Mouse (Mus musculus): ENCODE measurements around the gene Mier3.
A peak's percentile ranks its signal among the peaks of the same experiment; 100 is the strongest.
"Not testable (repeated sequence)": the region's sequence is repeated elsewhere in the genome, so short reads cannot be mapped to it uniquely, and the experiment has no call there.

Mier3 gene

DNA sequence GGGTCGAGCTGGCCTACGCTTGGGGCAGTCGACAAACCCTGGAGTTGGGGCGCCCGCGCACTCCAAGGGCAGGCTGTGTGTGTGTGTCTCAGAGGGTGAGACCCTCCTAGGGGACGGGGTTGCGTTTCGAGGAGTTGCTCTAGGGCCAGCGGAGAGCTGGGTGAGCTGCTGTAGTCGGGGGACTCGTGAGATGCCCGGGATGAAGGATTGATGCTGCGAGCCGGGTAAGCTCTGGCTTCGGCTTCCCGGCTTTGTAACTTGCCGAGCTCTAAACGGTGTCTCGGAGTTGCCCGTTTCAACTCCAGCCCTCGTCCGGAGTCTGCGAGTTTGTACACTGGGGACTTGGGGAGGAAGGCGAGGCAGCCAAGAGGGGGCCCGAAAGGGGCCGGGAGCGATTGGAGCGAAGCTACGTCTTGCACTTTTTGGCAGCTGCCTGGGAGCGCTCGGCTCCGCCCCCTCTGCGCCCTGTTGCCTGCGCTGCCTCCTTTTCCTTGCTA is 6.6 kb downstream of the Mier3 start:
- DNase-seq (ENCODE audit: low spot score in 2 of 2): peak; percentile 22 to 59

DNA sequence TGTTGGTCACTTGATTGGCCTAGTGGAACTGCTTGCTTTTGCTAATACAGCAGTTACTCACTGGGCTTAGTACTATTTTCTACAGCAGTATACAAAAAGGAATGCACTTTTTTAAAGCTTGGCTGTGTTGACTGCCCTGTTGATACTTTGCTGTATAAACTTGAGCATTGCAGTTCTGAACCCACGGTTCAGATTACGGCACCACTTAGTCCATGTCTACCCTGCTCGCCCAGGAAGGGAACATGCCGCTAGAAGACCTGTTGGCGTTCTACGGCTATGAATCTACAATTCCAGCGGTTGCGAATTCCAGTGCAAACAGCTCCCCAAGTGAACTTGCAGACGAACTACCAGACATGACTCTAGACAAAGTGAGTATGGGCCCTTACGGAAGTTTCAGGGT is 22.6 kb downstream of the Mier3 start:
- no peak for DNase-seq (ENCODE audit: low spot score in 2 of 2)

DNA sequence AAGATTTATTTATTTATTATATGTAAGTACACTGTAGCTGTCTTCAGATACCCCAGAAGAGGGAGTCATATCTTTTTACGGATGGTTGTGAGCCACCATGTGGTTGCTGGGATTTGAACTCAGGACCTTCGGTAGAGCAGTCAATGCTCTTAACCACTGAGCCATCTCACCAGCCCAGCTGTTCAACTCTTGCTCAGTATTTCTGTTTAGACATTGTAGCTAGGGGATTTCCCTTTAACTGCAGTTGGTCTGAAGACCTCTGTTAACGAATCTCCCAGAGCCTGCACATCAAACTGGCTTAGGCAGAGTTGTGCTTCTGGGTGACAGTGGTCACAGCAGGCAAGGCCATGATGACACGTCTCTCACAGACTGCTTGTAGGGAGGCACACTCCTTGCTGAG is 23.2 kb downstream of the Mier3 start:
- not testable (repeated sequence) for DNase-seq (ENCODE audit: low spot score in 2 of 2)

DNA sequence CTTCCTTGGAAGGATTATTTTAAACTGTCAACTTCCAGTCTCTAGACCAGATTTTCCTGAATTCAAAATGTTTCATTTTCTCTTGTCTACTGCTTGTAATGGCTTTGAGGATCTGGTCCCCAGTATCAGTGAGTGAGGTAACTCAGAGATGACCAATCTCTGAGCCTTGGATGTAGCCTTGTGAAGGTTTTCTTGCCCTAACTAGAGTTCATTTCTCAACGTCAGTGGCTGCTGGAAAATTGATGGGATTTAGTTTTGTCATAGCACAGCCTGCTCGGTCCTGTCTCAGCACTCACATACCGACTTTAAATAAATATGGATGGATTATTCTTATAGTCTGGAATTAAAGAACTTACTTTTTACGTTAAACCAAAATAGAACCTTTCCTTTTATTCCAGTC is 29.8 kb downstream of the Mier3 start:
- DNase-seq (ENCODE audit: low spot score in 2 of 2): no peak

DNA sequence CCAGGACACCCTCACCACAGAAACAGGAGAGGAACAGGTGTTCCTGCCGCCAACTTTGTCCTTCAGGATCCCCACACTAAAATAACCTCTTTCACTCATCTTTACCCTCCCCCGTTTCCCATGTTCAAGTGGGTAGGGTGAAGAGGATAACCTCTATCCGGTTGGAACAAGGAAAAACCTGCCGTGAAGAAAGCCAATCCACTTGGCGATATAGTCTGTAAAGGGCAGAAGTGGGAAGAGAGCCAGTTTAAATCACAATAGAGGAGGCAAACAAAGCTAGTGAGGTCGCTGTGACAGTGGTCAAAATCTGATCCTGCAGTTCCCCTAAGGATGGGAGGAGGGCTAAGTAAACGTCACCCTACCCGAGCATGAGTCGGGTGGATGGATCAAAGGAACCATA is 38.9 kb downstream of the Mier3 start:
- DNase-seq (ENCODE audit: low spot score in 2 of 2): no peak

DNA sequence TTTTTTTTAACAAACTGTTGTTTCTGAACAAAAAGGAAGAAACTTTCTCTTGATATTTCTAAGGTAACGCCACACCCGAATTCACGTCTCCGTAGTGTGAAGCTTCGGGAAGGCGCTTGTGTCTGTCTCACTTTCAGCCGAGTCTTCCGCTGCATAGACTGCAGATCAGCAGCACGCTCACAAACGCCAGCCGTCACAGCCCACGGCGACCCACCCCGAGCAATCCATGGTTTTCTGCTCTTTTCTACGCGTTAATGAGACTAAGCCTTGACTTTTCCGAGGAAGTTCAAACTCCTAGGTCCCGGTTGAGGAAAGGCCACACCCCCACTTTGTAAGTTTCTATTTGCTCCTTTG is 44.0 kb downstream of the Mier3 start:
- no peak for DNase-seq (ENCODE audit: low spot score in 2 of 2)

DNA sequence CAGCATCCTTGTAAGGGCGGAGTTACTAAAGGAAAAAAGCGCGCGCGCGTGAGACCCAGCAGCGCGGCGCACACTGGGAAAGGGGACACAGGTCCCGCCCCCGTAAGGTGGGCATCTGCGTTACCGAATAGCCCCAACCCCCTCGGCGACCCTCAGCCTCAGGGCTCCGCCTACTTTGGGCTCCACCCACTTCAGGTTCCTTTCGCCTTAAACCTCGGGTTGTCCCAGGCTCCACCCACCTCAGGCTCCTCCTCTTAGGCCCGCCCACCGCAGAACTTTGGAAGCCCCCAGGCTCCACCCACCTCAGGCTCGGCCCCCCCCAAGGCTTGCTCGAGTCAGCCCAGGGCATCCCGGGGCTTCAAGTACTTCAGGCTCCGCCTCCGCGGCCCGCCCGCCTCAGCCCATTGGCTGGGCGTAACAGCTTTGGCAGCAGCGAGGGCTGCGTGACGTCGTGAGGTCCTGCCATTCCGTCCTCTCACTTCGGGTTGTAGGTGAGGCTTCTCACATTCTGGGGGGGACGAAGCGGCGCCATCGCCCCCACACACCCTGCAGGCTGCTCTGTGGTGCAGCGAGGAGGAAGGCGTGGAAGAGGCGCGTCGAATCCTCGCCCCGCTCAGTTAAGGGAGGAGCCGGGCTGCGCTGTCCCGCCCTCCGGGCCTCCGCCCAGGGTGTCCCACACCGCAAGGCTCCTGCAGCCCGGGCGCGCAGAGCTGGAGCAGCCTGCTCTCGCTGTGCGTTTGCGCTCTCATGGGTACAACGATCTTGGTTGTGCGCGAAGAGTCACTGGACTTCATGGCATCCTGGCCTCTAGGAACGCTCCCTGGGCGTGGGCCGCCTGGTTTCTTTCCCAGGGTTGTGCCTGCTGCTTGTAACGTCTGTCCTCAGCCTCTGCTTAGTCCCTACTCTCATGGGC is 44.6 kb downstream of the Mier3 start:
- DNase-seq (ENCODE audit: low spot score in 2 of 2): peak; percentile 92 to 94

DNA sequence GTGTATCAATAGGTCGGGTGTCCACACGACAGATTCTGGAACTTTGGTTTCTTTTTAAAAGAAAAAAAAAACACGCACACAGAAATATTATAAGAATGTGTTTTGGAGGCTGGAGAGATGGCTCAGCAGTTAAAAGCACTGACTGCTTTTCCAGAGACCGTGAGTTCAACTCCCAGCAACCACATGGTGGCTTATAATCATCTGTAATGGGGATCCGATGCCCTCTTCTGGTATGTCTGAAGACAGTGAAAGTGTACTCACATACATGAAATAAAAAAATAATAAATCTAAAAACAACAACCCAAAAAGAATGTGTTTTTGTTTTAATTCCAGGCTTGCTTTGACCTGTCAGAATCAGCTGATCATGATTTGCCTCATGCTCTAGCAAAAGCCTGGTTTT is 46.1 kb downstream of the Mier3 start:
- no peak for DNase-seq (ENCODE audit: low spot score in 2 of 2)

DNA sequence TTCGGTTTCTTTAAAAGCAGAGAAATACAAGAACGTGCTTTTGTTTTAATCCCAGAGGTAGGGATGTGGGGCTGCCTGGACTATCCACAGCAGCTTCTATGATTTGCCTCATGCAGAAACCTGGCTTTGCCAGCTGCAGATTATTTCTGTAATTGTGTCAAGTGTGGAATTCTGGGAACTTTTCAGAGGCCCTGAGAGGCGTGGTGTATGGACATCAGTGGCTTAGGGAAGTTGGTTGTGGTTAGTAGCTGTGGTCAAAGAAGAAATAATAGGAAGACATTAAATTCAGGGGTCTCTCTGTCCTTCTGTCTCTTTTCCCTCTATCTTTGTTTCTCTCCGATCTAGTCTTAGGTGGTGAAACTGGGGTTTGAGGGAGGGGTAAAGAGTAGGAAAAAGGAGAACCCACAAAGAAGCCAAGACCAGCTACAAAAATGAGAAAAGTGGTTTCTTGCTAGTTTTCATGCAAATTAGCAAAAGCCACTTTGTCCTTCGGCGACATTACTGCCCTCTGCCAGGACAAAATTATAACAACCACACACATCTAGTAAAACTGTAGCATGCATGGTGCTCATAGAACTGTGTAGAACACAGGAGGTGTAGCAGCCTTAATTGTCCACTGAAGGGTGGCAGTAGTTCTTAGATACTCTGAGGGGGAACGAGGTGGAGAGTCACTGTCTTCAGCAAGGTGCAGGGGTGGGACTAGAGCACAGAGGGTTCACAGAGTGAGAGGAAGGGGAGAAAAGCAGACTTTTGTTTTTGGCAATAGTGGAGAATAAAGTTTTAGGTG is 60.6 kb downstream of the Mier3 start:
- DNase-seq (ENCODE audit: low spot score in 2 of 2): no peak

DNA sequence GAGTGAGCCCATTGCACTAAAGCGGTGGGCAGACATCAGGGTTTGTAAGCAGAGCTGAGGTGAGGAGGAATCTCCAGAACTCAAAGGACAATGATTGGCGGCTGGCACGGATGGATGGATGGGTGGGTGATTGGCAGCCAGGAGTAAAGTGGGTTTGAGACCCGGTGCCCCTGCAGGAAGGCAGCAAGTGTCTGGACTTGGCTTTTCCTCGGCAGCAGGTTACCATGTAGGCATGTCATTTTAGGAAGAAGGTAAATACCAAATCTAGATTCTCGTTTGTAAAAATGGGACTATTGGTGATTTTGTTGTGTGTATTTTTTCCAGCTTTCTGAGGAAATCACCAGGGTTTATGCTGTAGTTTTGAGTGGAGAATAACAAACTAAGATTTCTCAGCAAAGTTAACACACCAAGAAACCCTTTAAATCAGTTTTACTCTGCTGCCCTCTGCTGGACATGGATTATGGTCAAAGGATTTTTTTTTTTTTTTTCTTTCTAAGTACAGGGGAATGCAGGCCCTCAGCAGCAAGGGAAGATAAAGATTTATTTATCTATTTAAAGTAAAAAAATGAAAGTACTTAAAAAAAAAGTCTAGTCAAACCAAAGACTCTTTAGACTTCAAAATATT is 61.3 kb downstream of the Mier3 start:
- DNase-seq (ENCODE audit: low spot score in 2 of 2): no peak

DNA sequence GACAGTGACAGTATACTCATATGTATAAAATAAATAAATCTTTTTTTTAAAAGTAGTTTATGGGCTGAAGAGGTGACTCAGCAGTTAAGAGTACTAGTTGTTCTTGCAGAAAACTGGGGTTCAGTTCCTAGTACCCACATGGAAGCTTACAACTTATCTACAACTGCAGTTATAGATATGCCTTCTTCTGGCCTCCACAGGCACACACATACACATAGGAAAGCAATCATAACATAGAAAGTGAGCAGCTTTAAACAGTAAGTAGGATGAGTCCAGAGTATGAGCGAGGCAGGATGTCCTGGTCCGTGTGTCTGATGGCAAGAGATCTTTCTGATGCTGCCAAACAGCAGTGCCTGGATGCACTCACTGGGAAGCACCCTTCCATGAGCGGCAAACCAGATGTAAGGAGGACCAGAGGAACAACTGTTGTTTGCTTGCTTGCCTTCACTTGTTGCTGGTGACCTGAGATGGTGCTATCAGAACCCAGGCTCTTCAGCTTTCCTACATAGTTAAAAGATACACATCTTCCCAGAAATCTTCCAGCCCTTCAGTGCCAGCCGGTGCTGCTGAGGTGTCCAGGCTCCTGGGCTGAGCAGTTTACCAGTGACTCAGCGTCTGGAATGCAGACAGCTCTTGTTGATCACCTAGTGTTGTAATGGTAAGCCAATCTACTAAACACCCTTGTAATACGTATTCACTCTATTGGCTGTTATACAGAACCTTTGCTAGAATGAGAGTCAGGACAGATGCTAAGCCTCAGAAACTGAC is 63.6 kb downstream of the Mier3 start:
- DNase-seq (ENCODE audit: low spot score in 2 of 2): no peak

DNA sequence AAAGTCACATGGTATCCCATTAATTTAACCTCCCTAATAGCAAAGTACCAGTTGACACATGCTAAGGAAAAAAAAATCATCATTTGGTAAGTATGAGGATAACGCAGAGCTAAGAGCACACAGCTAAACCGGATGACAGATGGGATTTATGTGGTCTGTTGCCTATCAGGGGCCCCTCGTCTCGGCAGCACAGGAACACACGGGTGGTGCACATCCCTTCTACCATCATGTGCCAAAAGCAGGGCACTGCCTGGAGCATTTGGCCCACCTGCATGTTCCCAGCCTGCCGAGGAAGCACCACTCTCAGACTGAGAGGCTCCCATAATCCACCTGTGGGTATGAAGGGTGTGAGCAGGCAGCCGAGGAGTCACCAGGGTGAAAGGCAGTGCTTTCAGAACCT is 64.4 kb downstream of the Mier3 start:
- DNase-seq (ENCODE audit: low spot score in 2 of 2): no peak

DNA sequence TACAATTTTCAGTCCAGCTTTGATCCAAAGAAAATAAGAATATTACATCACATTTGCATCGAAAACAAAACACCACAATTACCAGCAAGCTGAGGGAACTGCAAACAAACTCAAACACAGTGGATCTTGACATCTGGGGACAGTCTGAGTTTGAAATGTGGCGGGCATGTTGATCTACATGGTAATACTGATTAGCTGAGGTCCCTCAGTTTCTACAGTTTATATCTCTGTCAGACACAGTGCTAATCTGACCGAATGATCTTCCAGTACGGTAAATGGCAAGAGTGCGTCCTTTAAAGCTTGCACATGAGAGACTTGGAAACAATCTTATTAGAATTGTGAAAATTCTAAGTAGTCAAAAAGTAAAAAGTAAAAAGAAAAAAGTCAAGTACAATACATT is 66.1 kb downstream of the Mier3 start:
- DNase-seq (ENCODE audit: low spot score in 2 of 2): no peak

DNA sequence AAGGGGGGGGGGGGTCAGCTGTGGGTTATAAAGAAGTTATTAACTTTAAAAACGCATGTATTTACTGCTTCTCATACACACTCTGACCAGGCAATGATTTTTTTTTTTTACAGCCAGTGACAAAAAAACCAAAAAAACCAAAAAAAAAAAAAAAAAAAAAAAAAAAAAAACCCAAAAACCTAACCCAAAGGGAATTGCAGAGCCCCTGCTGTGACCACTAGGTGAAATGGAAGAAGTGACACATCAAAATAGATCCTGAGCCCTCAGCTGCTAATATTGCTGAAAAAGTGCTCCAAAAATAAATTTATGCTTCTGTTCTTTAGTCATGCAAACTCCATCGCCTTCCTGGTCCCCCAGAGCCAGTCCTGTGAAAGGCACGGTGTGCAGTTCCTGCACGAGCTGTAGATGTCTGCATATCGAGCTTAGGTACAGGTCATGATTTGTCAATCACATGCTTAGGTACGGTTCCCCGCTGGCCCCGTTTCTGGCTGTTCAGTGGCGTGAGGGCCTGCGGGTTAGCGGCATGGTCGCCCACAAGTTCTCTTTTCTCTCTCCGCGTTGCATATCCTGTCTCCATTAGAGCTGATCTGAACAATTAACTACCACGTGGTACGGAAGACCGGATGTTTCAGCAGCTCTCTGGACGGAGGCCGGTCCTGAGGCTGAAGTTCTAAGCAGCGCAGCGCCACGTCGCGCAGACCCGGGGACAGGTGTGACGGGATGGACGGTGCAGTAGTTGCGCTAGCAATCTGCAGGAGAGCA is 67.7 kb downstream of the Mier3 start:
- DNase-seq (ENCODE audit: low spot score in 2 of 2): no peak

DNA sequence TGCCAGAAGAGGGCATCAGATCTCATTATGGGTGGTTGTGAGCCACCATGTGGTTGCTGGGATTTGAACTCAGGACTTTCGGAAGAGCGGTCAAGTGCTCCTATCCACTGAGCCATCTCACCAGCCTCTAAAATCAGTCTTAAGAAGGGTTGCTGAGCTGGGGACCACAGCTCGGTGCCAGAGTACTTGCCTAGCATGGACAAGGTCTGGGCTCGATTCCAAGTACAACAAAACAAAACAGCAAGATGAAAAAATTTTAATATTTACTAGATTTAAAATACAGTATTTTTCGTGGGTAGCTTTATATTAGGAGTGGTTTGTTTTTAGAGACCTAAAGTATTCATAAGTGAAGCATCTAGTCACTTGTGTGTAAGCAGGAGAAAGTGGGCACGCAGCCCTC is 72.5 kb downstream of the Mier3 start:
- no peak for DNase-seq (ENCODE audit: low spot score in 2 of 2)

DNA sequence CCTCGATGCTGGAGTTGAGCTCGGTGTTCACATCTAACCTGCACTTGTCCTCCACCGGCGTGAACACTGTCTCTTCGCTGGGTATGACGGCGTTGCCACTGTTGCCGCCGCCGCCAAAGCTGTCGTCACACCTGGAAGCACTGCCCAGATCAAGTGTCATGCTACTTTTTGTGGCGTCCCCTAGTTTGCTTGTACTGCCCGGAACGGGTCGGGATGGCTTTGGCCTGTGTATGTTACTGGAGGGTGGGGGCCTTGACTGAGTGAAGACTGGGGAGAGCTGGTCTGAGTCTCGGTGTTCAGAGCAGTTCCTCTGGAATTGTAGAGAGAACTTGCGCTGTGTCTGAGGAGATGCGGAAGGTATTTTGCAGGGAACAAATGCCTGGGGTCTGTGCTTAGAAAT is 74.6 kb downstream of the Mier3 start:
- DNase-seq (ENCODE audit: low spot score in 2 of 2): no peak

DNA sequence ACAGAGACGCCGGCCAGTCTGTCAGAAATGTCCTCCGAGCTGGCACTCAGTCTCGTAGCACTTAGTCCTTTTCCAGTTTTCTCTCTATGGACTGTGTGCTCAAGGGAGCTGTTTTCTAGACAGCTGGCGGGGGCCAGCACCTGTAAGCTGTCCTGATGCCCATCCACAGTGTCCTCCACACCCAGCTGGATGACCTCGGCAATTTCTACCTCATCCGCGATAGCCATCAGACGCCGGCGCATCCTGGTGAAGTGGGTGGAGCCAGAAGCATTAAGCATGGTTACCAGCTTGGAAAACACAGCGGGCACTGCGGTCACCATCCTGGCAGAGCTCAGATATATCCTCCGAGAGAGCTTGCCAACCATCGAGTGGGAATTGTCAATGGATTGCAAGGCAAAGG is 75.2 kb downstream of the Mier3 start:
- DNase-seq (ENCODE audit: low spot score in 2 of 2): no peak

DNA sequence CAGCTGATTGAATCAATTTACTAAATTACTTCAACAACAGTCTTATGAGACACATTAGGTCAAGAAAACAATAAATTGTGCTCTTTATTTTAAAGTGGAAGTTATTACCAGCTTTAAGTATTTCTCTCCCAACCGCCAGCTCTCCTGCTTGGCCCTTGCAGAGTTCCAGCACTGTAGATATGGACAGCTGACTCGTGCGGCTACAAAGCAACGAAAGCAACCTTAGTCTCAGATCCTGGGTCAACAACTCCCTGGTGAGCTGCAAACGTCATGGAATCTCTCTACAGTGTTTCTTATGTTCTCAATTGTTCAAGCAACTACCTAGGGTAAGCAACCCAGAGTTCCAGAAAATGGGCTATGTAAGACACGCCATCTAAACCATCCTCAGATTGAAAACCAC is 76.2 kb downstream of the Mier3 start:
- no peak for DNase-seq (ENCODE audit: low spot score in 2 of 2)

DNA sequence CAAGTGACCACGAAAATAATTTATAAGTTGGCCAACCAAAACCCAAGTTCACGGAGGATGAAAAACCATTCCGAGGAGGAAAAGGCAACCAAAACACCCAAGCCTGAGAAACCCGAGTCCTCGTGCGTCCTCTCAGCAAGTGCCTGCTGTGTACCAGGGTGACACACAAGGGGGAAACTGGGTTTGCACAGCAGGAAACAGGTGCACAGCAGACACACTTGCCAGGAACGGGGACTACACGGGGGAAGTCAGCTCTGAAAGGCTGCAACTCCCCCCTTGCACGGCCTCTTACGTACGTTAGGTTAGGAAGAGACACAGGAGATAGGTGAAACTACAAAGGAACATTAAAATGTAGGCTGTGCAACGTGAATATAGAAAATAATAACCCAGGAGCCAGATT is 81.7 kb downstream of the Mier3 start:
- DNase-seq (ENCODE audit: low spot score in 2 of 2): no peak

All from frontal cortex, postnatal 10 days (tissue).